Mouse (Mus musculus): Measurements from ENCODE around the gene B9d1.

Gene B9d1

GRCm38 (mm10) chr11:61540642-61541041 lies 35.7 kb downstream of the B9d1 start:
- no peak for DNase-seq (ENCODE audit: extremely low read depth, low read depth)

- no peak for DNase-seq (ENCODE audit: extremely low read depth, low read depth)
These were observed 36.2 kb downstream of the B9d1 start for GRCm38 (mm10) chr11:61541106-61541505.

GRCm38 (mm10) chr11:61545586-61545985 lies 40.6 kb downstream of the B9d1 start:
- no peak for DNase-seq (ENCODE audit: extremely low read depth, low read depth)

- no peak for DNase-seq (ENCODE audit: extremely low read depth, low read depth)
These were observed 41.5 kb downstream of the B9d1 start for GRCm38 (mm10) chr11:61546452-61546851.

- DNase-seq (ENCODE audit: extremely low read depth, low read depth), result no peak
These were observed 42.8 kb downstream of the B9d1 start for GRCm38 (mm10) chr11:61547710-61548109.

GRCm38 (mm10) chr11:61550631-61551030 lies 45.7 kb downstream of the B9d1 start:
- DNase-seq (ENCODE audit: extremely low read depth, low read depth), result no peak

- no peak for DNase-seq (ENCODE audit: extremely low read depth, low read depth)
These were observed 48.2 kb downstream of the B9d1 start for GRCm38 (mm10) chr11:61553015-61553754.

GRCm38 (mm10) chr11:61559572-61559971 lies 54.6 kb downstream of the B9d1 start:
- no peak for DNase-seq (ENCODE audit: extremely low read depth, low read depth)

GRCm38 (mm10) chr11:61562421-61562820 lies 57.5 kb downstream of the B9d1 start:
- DNase-seq (ENCODE audit: extremely low read depth, low read depth), result no peak

Data from MEL-GATA-1-ER (cell line).